Mouse (Mus musculus) ovary, postnatal 36 days (tissue): ENCODE measurements at regions not wholly inside any gene's neighbourhood (a gene's known extent, or its start where the extent isn't known, plus 50 kb on each side); places are given as distances from the start of the nearest gene placed in this dataset.

ENCODE experiments used
- DNase-seq: peaks from one replicate; pipeline ENCODE4 v3.0.0; 2022; ENCODE audit warnings: low spot score, mixed read lengths

- peak; percentile 34 for DNase-seq
Observed at GRCm38 (mm10) chr17:84074000-84074782, 113.6 kb downstream of the Zfp36l2 start.

- DNase-seq = peak; percentile 16
Observed at GRCm38 (mm10) chr17:84072426-84073030, 115.2 kb downstream of the Zfp36l2 start.

- no peak for DNase-seq
Observed at GRCm38 (mm10) chr17:84071855-84072254, 115.9 kb downstream of the Zfp36l2 start.

GRCm38 (mm10) chr17:84070596-84070995 lies 117.2 kb downstream of the Zfp36l2 start:
- DNase-seq = no peak

- DNase-seq = no peak
Observed at GRCm38 (mm10) chr17:84067102-84067501, 120.6 kb downstream of the Zfp36l2 start.

GRCm38 (mm10) chr17:84063791-84064190 lies 124.0 kb downstream of the Zfp36l2 start:
- DNase-seq = no peak

GRCm38 (mm10) chr17:84061621-84062020 lies 126.1 kb downstream of the Zfp36l2 start:
- no peak for DNase-seq

GRCm38 (mm10) chr17:84056469-84056868 lies 131.3 kb downstream of the Zfp36l2 start:
- no peak for DNase-seq

- no peak for DNase-seq
Observed at GRCm38 (mm10) chr17:84052437-84052836, 135.3 kb downstream of the Zfp36l2 start.

GRCm38 (mm10) chr17:84051212-84051611 lies 136.5 kb downstream of the Zfp36l2 start:
- no peak for DNase-seq

- no peak for DNase-seq
Observed at GRCm38 (mm10) chr17:84048533-84048932, 139.2 kb downstream of the Zfp36l2 start.

GRCm38 (mm10) chr17:84047520-84047919 lies 140.2 kb downstream of the Zfp36l2 start:
- DNase-seq = no peak

GRCm38 (mm10) chr17:84045812-84046211 lies 141.9 kb downstream of the Zfp36l2 start:
- DNase-seq = no peak

- peak; percentile 38 for DNase-seq
Observed at GRCm38 (mm10) chr17:84044472-84044936, 143.2 kb downstream of the Zfp36l2 start.

GRCm38 (mm10) chr17:84043102-84043501 lies 144.6 kb downstream of the Zfp36l2 start:
- no peak for DNase-seq

- no peak for DNase-seq
Observed at GRCm38 (mm10) chr17:84039444-84039843, 148.3 kb downstream of the Zfp36l2 start.

GRCm38 (mm10) chr17:84037580-84038304 lies 150.0 kb downstream of the Zfp36l2 start:
- peak; percentile 64 for DNase-seq

- DNase-seq = no peak
Observed at GRCm38 (mm10) chr17:84036056-84036455, 151.7 kb downstream of the Zfp36l2 start.

GRCm38 (mm10) chr17:84034801-84035200 lies 152.9 kb downstream of the Zfp36l2 start:
- no peak for DNase-seq

GRCm38 (mm10) chr17:84032441-84032840 lies 155.3 kb downstream of the Zfp36l2 start:
- no peak for DNase-seq

- no peak for DNase-seq
Observed at GRCm38 (mm10) chr17:84031833-84032232, 155.9 kb downstream of the Zfp36l2 start.

- no peak for DNase-seq
Observed at GRCm38 (mm10) chr17:84031381-84031780, 156.4 kb downstream of the Zfp36l2 start.

- DNase-seq = no peak
Observed at GRCm38 (mm10) chr17:84030699-84031098, 157.0 kb downstream of the Zfp36l2 start.
